Mouse (Mus musculus): Measurements from ENCODE around the gene Zcchc4. TPM values are rescaled to one million over a fixed set of nuclear protein-coding genes. Genes with fewer than 3 reads are reported as not detected.
A peak's percentile ranks its signal among the peaks of the same experiment; 100 is the strongest.
"Not testable (repeated sequence)": the region's sequence is repeated elsewhere in the genome, so short reads cannot be mapped to it uniquely, and the experiment has no call there.

Zcchc4 gene
- 10 to 100 TPM in 1 of 2 experiments, 1 to 10 TPM in 1; 8.5 to 11.3 TPM for total RNA-seq (2021)
- long read RNA-seq, experiment 1, full-length matches to known transcripts, result 14 of 17 reads
- long read RNA-seq, experiment 1, partial matches to known transcripts, result 0 of 17 reads
- long read RNA-seq, experiment 1, other reads (novel, unspliced or antisense), result 3 of 17 reads
- long read RNA-seq, experiment 2, full-length matches to known transcripts, result 6 of 8 reads
- long read RNA-seq, experiment 2, partial matches to known transcripts, result 1 of 8 reads
- long read RNA-seq, experiment 2, other reads (novel, unspliced or antisense), result 1 of 8 reads

GRCm38 (mm10) chr5:52775237-52775636 is at the start of gene Zcchc4:
TSS of gene Zcchc4 (plus strand) at chr5:52775409.
- no peak for DNase-seq (ENCODE audit: low spot score in 2 of 2)

GRCm38 (mm10) chr5:52727747-52728146 is 47.5 kb upstream of the Zcchc4 start:
- DNase-seq (ENCODE audit: low spot score in 2 of 2), result no peak

- DNase-seq (ENCODE audit: low spot score in 2 of 2), result no peak
Observed at GRCm38 (mm10) chr5:52732811-52733210, 42.4 kb upstream of the Zcchc4 start.

GRCm38 (mm10) chr5:52736046-52736445 is 39.2 kb upstream of the Zcchc4 start:
- no peak for DNase-seq (ENCODE audit: low spot score in 2 of 2)

GRCm38 (mm10) chr5:52741391-52742111 is 33.7 kb upstream of the Zcchc4 start, which contains the start of gene Pi4k2b:
TSS of gene Pi4k2b (plus strand) at chr5:52741574.
- DNase-seq (ENCODE audit: low spot score in 2 of 2), result peak; percentile 58 to 63

GRCm38 (mm10) chr5:52742112-52742813 is 32.9 kb upstream of the Zcchc4 start:
- DNase-seq (ENCODE audit: low spot score in 2 of 2), result no peak

GRCm38 (mm10) chr5:52743231-52743630 is 32.0 kb upstream of the Zcchc4 start:
- no peak for DNase-seq (ENCODE audit: low spot score in 2 of 2)

GRCm38 (mm10) chr5:52746920-52747319 is 28.3 kb upstream of the Zcchc4 start:
- no peak for DNase-seq (ENCODE audit: low spot score in 2 of 2)

GRCm38 (mm10) chr5:52748732-52749131 is 26.5 kb upstream of the Zcchc4 start:
- no peak for DNase-seq (ENCODE audit: low spot score in 2 of 2)

- DNase-seq (ENCODE audit: low spot score in 2 of 2), result no peak
Observed at GRCm38 (mm10) chr5:52753146-52753545, 22.1 kb upstream of the Zcchc4 start.

GRCm38 (mm10) chr5:52754196-52754595 is 21.0 kb upstream of the Zcchc4 start:
- DNase-seq (ENCODE audit: low spot score in 2 of 2), result no peak

GRCm38 (mm10) chr5:52755337-52755736 is 19.9 kb upstream of the Zcchc4 start:
- no peak for DNase-seq (ENCODE audit: low spot score in 2 of 2)

GRCm38 (mm10) chr5:52755989-52756388 is 19.2 kb upstream of the Zcchc4 start:
- DNase-seq (ENCODE audit: low spot score in 2 of 2), result no peak

GRCm38 (mm10) chr5:52762586-52762985 is 12.6 kb upstream of the Zcchc4 start:
- no peak for DNase-seq (ENCODE audit: low spot score in 2 of 2)

GRCm38 (mm10) chr5:52774267-52774666 is 942 bp upstream of the Zcchc4 start:
- DNase-seq (ENCODE audit: low spot score in 2 of 2), result no peak

- DNase-seq (ENCODE audit: low spot score in 2 of 2), result not testable (repeated sequence)
Observed at GRCm38 (mm10) chr5:52776466-52777354, 1.5 kb downstream of the Zcchc4 start.

GRCm38 (mm10) chr5:52782523-52783250 is 7.5 kb downstream of the Zcchc4 start:
- DNase-seq (ENCODE audit: low spot score in 2 of 2), result peak; percentile 87 to 91

- no peak for DNase-seq (ENCODE audit: low spot score in 2 of 2)
Observed at GRCm38 (mm10) chr5:52783251-52783620, 8.0 kb downstream of the Zcchc4 start.

GRCm38 (mm10) chr5:52783957-52784356 is 8.7 kb downstream of the Zcchc4 start:
- no peak for DNase-seq (ENCODE audit: low spot score in 2 of 2)

Data from left cerebral cortex, adult 18-20 months (tissue).